Mouse (Mus musculus): ENCODE measurements around the gene Zfp553.

DNA sequence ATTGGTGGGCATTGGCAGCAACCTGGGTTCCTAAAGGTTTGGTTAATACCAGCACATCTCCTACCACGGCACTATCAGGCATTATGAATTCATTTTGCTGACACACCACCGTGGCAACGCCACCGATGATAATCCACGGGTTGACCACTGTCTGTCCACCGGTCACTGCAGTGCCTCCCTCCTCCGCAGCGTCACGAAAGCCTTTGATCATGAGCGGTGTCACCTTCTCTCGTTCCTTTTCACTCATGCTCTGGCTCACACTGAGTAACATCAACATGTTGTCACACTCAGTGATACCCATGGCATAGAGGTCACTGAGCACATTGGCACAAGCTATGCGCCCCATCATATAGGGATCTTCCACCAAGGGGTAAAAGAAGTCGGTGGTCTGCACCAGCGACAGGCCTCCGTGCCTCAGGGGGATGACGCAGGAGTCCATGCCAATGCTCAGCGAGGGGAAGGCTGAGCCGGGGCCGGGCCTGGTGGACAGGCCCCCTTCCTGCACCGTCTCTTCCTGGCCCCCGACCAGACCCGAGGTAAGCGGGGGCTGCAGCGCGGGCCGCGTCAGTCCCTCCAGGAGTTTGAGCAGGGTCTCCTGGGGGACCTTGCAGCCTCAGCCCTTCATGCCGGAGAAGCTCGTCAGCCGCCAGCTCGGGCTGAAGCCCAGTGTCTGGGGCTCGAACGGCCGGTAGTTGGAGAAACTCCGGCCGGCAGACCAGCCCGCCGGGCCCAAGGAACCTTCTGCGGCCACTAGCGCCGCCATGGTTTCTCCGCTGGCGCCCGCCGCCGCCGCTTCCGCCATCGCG is 40.5 kb downstream of the Zfp553 start:
- TF ChIP-seq EP300 (IDR thresholded peaks at IDR 0.05), result no peak
- TF ChIP-seq CTCF (IDR thresholded peaks at IDR 0.05), result no peak
